Mouse (Mus musculus): ENCODE measurements around the gene Cebpg. TPM values are rescaled to one million over a fixed set of nuclear protein-coding genes. Genes with fewer than 3 reads are reported as not detected.

Cebpg gene
- polyA plus RNA-seq, 1 experiment from 2014 or later: 39.3 TPM

DNA sequence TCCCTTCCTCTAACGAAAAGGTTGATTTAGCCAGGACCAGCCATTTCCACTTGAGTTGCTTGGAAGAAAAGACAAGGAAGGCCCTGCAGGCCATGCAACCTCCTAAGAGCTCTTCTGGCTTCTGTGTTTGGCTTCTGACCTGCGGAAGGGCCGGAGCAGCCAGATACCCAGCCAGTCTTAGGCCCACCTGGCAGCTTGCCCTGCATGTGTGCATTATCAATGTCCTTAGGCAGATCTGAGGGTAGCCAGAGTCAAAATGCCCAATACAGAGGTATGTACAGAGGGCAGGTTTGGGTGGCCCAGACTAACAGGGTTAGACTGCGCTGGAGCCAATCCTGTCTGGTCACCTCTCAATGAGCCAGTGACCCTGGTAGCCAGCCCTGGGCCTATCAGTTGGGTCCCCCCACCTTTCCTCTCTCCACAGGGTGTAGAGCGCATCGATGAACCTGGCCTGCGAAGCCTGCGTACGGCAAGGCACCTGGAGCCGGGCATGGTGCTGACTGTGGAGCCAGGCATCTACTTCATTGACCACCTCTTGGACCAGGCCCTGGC, 13.0 kb downstream of the Cebpg start:
- ATAC-seq (ENCODE audit: low FRiP score) (no peak), DNase-seq (ENCODE audit: low spot score) (no peak)
- Histone ChIP-seq H3K27ac (ENCODE audit: low read depth, low read length) (no peak overlapping the region), H3K27me3 (ENCODE audit: control insufficient read depth, insufficient read depth, low read length) (no peaks in the 10 kb centered on the region), H3K9me3 (ENCODE audit: control insufficient read depth, low read length) (no peaks in the 10 kb centered on the region), H3K4me1 (replicated peaks; ENCODE audit: control insufficient read depth, insufficient read depth, low read length) (no peaks in the 10 kb centered on the region), H3K4me3 (ENCODE audit: low read depth, low read length) (no peak overlapping the region), H3K4me2 (replicated peaks; ENCODE audit: low read depth, low read length) (no peak overlapping the region), H3K9ac (ENCODE audit: low read depth, low read length) (no peak overlapping the region), H3K36me3 (ENCODE audit: control insufficient read depth, insufficient read depth, low read length) (no peaks in the 10 kb centered on the region)
- WGBS: 93% methylated on average over 10 of the region's 10 CpGs

DNA sequence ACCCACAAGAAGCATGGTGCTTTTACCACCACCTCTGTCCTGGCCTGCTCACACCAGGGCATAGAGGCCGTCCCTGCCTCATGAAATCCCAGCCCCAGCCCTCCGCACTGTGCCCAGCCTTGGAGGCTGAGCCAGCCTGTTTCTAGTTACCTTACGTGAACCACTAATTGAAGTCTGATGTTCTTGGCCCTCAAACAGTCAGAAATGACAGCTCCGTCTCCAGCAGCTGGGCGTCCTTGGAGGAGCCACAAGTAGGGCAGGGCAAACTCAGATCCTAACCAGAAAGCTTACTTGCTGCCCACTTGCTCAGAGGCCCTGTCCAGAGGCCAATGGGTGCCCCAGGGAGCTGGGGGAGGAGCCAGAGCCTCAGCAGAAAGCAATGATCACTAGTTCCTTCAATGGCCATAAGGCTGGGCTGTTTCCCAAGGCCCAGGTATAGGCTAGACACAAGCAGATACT, 13.6 kb downstream of the Cebpg start:
- Histone ChIP-seq H3K4me2 (replicated peaks; ENCODE audit: low read depth, low read length) (no peak overlapping the region), H3K9me3 (ENCODE audit: control insufficient read depth, low read length) (no peaks in the 10 kb centered on the region), H3K4me3 (ENCODE audit: low read depth, low read length) (no peak overlapping the region), H3K9ac (ENCODE audit: low read depth, low read length) (no peak overlapping the region), H3K4me1 (replicated peaks; ENCODE audit: control insufficient read depth, insufficient read depth, low read length) (no peaks in the 10 kb centered on the region), H3K36me3 (ENCODE audit: control insufficient read depth, insufficient read depth, low read length) (no peaks in the 10 kb centered on the region), H3K27ac (ENCODE audit: low read depth, low read length) (no peak overlapping the region), H3K27me3 (ENCODE audit: control insufficient read depth, insufficient read depth, low read length) (no peaks in the 10 kb centered on the region)
- 71% methylated on average over 5 of the region's 5 CpGs for WGBS
- ATAC-seq (ENCODE audit: low FRiP score) (no peak), DNase-seq (ENCODE audit: low spot score) (no peak)

DNA sequence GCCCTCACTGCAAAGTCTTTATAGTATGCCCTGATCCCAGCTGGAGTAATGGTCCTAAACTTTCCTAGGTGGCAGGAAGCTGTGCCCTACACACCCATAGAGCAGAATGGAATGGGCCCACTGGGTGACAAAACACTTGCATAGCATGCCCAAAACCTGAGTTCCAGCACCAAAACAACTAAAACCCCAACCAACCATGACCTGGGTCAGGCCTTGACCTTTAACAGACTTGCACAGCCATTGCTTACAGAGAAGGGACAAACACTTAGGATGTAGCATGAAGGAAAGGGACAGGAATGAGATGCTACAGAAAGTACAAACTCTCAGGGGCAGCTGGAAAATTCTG, 14.2 kb downstream of the Cebpg start:
- no peak for ATAC-seq (ENCODE audit: low FRiP score)
- no peaks in the 10 kb centered on the region for H3K36me3 ChIP-seq (ENCODE audit: control insufficient read depth, insufficient read depth, low read length)
- no peak for DNase-seq (ENCODE audit: low spot score)

DNA sequence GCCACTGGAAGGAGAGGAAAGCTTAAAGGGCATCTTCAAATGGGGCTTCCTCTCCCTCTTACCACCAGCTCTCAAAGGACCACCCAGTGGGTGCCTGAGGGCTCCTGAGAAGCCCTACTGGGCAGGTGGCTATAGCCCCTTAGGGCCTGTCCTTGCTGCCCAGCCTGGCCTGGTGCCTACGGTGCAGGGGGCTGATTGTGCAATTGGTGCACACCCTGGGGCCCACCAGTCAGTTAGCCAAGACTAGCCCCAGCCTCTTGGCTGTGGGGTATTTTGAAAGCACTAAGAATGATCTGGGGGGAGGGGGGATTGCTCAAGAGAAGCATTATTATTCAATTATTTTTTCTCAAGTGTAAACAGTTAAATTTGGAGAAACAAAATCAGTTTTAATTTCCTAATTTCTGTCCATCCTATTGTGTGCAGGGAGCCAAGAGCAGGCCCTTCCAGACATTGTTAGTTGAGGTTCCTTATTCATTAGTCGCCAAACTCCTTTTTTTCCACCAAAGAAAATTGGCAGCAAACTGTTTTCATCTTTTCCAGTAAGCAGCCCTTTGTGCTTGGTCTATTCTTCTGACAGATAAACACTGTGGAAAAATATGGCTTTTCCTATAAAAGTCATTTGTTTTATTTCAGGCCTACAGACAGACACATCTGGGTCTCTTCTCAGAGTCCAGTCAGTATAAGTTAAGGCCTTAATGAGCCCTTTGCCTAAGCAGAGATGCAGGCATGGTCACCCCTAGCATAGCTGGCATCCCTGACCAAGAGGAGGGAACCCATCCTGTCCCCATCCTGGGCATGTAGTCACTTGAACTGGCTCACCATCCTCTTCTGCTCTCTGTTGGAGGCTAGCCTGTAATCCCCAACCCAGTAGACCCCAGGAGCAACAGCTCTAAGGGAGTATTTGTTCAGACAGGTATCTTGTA, 14.8 kb downstream of the Cebpg start:
- WGBS: 83% methylated on average over 2 of the region's 2 CpGs
- no peak overlapping the region for H3K4me3 ChIP-seq (ENCODE audit: low read depth, low read length)
- ATAC-seq (ENCODE audit: low FRiP score): no peak
- no peak for DNase-seq (ENCODE audit: low spot score)
- no peak overlapping the region for H3K9ac ChIP-seq (ENCODE audit: low read depth, low read length)
- H3K4me1 ChIP-seq (replicated peaks; ENCODE audit: control insufficient read depth, insufficient read depth, low read length): no peaks in the 10 kb centered on the region
- H3K27me3 ChIP-seq (ENCODE audit: control insufficient read depth, insufficient read depth, low read length): no peaks in the 10 kb centered on the region
- H3K4me2 ChIP-seq (replicated peaks; ENCODE audit: low read depth, low read length): no peak overlapping the region
- H3K36me3 ChIP-seq (ENCODE audit: control insufficient read depth, insufficient read depth, low read length): no peaks in the 10 kb centered on the region
- H3K9me3 ChIP-seq (ENCODE audit: control insufficient read depth, low read length): no peaks in the 10 kb centered on the region
- no peak overlapping the region for H3K27ac ChIP-seq (ENCODE audit: low read depth, low read length)

More for the DNA sequence above, 14.2 kb downstream of the Cebpg start:
- no peak overlapping the region for H3K4me3 ChIP-seq (ENCODE audit: low read depth, low read length)
- no peak overlapping the region for H3K4me2 ChIP-seq (replicated peaks; ENCODE audit: low read depth, low read length)
- H3K27me3 ChIP-seq (ENCODE audit: control insufficient read depth, insufficient read depth, low read length): no peaks in the 10 kb centered on the region
- no peak overlapping the region for H3K27ac ChIP-seq (ENCODE audit: low read depth, low read length)
- H3K4me1 ChIP-seq (replicated peaks; ENCODE audit: control insufficient read depth, insufficient read depth, low read length): no peaks in the 10 kb centered on the region
- no peak overlapping the region for H3K9ac ChIP-seq (ENCODE audit: low read depth, low read length)
- no peaks in the 10 kb centered on the region for H3K9me3 ChIP-seq (ENCODE audit: control insufficient read depth, low read length)

DNA sequence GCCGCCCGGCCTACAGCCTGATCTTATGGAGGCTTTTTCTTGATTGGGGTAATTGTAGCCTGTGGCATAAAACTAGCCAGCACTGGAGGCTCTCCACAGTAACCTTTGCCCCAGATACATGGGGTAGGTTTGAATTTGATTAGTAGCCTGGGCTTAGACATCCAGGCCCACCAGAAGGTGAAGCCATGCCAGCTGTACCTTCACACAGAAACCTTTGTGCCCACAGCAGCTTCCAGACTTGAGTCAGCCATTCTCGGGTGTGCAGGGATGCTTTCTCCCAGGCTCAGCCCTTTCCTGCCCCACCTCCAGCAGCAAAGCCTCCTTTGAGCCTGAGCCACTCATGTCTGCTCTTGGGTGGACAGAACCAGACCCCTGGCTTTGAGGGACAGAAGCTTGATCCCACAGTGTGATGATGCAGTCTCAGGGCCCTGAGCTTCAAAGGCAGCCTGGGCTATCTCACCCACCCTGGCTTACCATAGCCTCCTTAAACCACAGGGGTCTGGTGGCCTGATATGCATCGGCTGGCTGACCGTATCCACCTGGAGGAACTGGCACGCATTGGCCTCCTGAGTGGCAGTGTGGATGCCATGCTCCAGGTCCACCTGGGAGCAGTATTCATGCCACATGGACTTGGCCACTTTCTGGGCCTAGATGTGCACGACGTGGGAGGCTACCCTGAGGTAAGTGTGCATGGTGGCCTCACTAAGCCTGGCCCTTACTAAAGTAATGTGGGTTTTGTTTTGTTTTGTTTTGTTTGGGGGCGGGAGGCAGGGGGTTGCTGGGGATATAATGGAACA, 16.0 kb downstream of the Cebpg start:
- no peaks in the 10 kb centered on the region for H3K36me3 ChIP-seq (ENCODE audit: control insufficient read depth, insufficient read depth, low read length)
- H3K27ac ChIP-seq (ENCODE audit: low read depth, low read length): no peak overlapping the region
- H3K27me3 ChIP-seq (ENCODE audit: control insufficient read depth, insufficient read depth, low read length): no peaks in the 10 kb centered on the region
- no peaks in the 10 kb centered on the region for H3K4me1 ChIP-seq (replicated peaks; ENCODE audit: control insufficient read depth, insufficient read depth, low read length)
- H3K9me3 ChIP-seq (ENCODE audit: control insufficient read depth, low read length): no peaks in the 10 kb centered on the region
- H3K4me2 ChIP-seq (replicated peaks; ENCODE audit: low read depth, low read length): no peak overlapping the region
- DNase-seq (ENCODE audit: low spot score) (no peak), ATAC-seq (ENCODE audit: low FRiP score) (no peak)
- no peak overlapping the region for H3K4me3 ChIP-seq (ENCODE audit: low read depth, low read length)
- no peak overlapping the region for H3K9ac ChIP-seq (ENCODE audit: low read depth, low read length)
- WGBS: 91% methylated on average over 9 of the region's 9 CpGs

DNA sequence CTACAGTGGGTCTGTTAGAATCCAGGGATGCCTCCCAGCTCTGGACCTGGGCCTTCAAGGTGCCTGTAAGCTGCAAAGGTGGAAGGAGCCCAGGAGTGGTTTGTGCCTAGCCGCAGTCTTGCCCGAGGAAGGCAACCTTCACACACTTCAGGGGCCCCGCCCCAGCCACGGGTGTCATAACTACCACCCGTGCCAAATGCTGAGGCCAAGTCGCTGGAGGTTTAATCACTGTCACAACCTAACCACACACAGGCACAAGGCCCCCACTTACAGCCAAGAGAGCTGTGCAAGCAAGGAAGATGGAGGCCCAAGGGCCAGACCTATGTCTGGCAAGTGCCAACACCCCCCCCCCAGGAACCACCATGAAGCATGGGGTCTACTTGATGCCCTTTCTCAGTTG, 19.0 kb downstream of the Cebpg start:
- Histone ChIP-seq H3K4me1 (replicated peaks; ENCODE audit: control insufficient read depth, insufficient read depth, low read length) (no peaks in the 10 kb centered on the region), H3K27ac (ENCODE audit: low read depth, low read length) (no peak overlapping the region), H3K9ac (ENCODE audit: low read depth, low read length) (no peak overlapping the region), H3K9me3 (ENCODE audit: control insufficient read depth, low read length) (no peaks in the 10 kb centered on the region), H3K4me2 (replicated peaks; ENCODE audit: low read depth, low read length) (no peak overlapping the region), H3K27me3 (ENCODE audit: control insufficient read depth, insufficient read depth, low read length) (no peaks in the 10 kb centered on the region), H3K4me3 (ENCODE audit: low read depth, low read length) (no peak overlapping the region), H3K36me3 (ENCODE audit: control insufficient read depth, insufficient read depth, low read length) (no peaks in the 10 kb centered on the region)
- ATAC-seq (ENCODE audit: low FRiP score) (no peak), DNase-seq (ENCODE audit: low spot score) (no peak)
- 92% methylated on average over 6 of the region's 6 CpGs for WGBS

DNA sequence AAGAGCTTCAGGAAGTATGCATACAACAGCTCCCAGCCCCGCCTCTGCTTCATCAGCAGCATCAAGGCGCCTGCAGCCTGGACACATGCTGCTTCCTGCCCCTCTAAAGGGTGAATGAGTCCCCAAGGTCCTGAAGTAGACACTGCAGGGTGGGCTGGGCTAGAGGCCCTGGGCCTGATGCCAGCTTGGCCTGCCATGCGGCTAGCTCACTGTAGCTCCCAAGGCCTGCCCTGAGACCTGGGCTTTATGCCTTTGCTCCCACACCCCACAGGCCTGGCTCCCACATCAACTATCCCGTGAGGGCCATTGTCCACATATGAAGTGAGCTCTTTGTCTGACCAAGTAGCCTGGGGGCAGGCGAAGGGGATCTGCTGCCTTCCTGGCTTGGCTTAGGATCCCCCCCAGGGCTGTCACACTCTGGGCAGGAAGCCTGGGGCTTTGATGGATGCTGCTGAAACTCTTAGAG, 20.1 kb downstream of the Cebpg start:
- Histone ChIP-seq H3K9me3 (ENCODE audit: control insufficient read depth, low read length) (no peaks in the 10 kb centered on the region), H3K9ac (ENCODE audit: low read depth, low read length) (no peak overlapping the region), H3K36me3 (ENCODE audit: control insufficient read depth, insufficient read depth, low read length) (no peaks in the 10 kb centered on the region), H3K27ac (ENCODE audit: low read depth, low read length) (no peak overlapping the region), H3K4me2 (replicated peaks; ENCODE audit: low read depth, low read length) (no peak overlapping the region), H3K27me3 (ENCODE audit: control insufficient read depth, insufficient read depth, low read length) (no peaks in the 10 kb centered on the region), H3K4me3 (ENCODE audit: low read depth, low read length) (no peak overlapping the region), H3K4me1 (replicated peaks; ENCODE audit: control insufficient read depth, insufficient read depth, low read length) (no peaks in the 10 kb centered on the region)
- 71% methylated on average over 5 of the region's 5 CpGs for WGBS
- DNase-seq (ENCODE audit: low spot score): no peak
- ATAC-seq (ENCODE audit: low FRiP score): no peak

DNA sequence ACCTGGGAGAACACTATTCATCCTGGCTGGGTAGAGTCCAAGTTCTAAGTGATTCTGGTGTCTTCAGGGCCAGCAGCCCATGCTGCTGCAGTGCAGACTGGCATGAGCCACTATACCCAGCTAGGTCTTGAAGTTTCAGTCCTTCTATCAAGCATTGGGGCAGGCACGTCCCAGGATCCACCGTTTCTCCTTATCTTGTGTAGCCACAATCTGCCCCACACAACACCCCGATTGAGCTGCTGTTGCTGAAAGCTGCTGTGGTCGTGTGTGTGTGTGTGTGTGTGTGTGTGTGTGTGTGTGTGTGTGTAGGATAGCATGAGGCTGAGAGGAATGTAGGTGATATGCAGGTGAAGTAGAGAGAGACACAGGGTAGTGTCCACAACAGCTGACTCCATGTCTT, 20.8 kb downstream of the Cebpg start:
- no peaks in the 10 kb centered on the region for H3K27me3 ChIP-seq (ENCODE audit: control insufficient read depth, insufficient read depth, low read length)
- WGBS: 93% methylated on average over 4 of the region's 4 CpGs
- DNase-seq (ENCODE audit: low spot score) (no peak), ATAC-seq (ENCODE audit: low FRiP score) (no peak)
- no peak overlapping the region for H3K4me2 ChIP-seq (replicated peaks; ENCODE audit: low read depth, low read length)
- H3K27ac ChIP-seq (ENCODE audit: low read depth, low read length): no peak overlapping the region
- no peaks in the 10 kb centered on the region for H3K9me3 ChIP-seq (ENCODE audit: control insufficient read depth, low read length)
- H3K4me3 ChIP-seq (ENCODE audit: low read depth, low read length): no peak overlapping the region
- no peaks in the 10 kb centered on the region for H3K4me1 ChIP-seq (replicated peaks; ENCODE audit: control insufficient read depth, insufficient read depth, low read length)
- no peak overlapping the region for H3K9ac ChIP-seq (ENCODE audit: low read depth, low read length)
- no peaks in the 10 kb centered on the region for H3K36me3 ChIP-seq (ENCODE audit: control insufficient read depth, insufficient read depth, low read length)
